Mouse (Mus musculus): ENCODE measurements at regions not wholly inside any gene's neighbourhood (a gene's known extent, or its start where the extent isn't known, plus 50 kb on each side); places are given as distances from the start of the nearest gene placed in this dataset.

GRCm38 (mm10) chr5:112179213-112180057, 72.9 kb downstream of the Cryba4 start:
- H3K4me1 ChIP-seq = peaks cover 8% of the 10 kb centered on the region
- peaks cover 2% of the 10 kb centered on the region; the same call in 1 of the 2 replicates for H3K27me3 ChIP-seq
- no peak for ATAC-seq (ENCODE audit: low FRiP score)
- 19% methylated on average over 25 of the region's 25 CpGs for WGBS
- no peaks in the 10 kb centered on the region for H3K9me3 ChIP-seq (replicated peaks)
- peak overlapping the region; percentile 48 for H3K4me2 ChIP-seq (replicated peaks)
- H3K4me3 ChIP-seq = peak overlapping the region; percentile 24
- H3K27ac ChIP-seq = peak overlapping the region; percentile 23; the same call in 1 of the 2 replicates
- peak overlapping the region; percentile 53; the same call in 1 of the 2 replicates for H3K9ac ChIP-seq
- no peaks in the 10 kb centered on the region for H3K36me3 ChIP-seq

DNA sequence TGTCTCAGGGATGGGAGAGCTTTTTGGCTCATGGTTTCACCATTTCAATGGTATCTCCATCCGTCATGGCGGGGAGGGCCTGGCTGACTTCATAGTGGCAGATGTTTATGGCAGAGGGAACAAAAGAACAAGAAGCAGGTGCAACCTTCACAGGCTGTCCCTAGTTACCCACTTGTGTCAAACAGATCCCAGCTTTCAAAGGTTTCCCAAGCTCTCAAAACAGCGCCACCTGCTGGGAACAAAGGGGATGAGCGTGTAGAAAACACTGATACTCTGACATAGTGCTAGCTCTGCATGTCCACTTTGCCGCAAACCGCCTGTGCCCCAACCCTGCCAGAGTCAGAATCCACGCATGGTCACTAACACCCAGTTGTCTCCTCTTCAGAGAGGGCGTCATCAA, 69.5 kb downstream of the Cryba4 start:
- Histone ChIP-seq H3K9me3 (replicated peaks) (no peaks in the 10 kb centered on the region), H3K4me3 (no peak overlapping the region), H3K27me3 (peaks cover 2% of the 10 kb centered on the region), H3K27ac (no peak overlapping the region), H3K9ac (no peak overlapping the region), H3K4me1 (peaks cover 4% of the 10 kb centered on the region), H3K4me2 (replicated peaks) (no peak overlapping the region), H3K36me3 (no peaks in the 10 kb centered on the region)
- 37% methylated on average over 8 of the region's 8 CpGs for WGBS
- no peak for ATAC-seq (ENCODE audit: low FRiP score)

DNA sequence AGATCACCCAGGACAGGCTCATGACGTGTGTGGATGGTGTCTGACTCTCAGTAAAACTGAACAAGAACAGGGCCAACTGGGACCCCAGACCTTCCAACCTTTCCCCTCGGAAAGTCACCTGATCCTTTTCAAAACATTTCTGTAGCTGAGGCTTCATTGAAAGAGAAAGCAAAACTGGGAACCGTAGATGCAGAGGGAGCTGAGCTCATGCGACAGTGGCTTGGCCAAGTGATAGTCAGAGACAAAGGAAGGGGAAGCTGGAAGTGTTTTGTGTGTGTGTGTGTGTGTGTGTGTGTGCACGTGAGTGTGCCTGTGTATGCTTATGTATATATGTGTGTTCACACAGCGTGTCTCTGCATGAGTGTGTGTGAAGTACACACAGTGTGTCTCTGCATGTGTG, 56.7 kb downstream of the Cryba4 start:
- Histone ChIP-seq H3K4me2 (replicated peaks) (no peak overlapping the region), H3K4me1 (no peaks in the 10 kb centered on the region), H3K27ac (no peak overlapping the region), H3K9me3 (replicated peaks) (no peaks in the 10 kb centered on the region), H3K36me3 (no peaks in the 10 kb centered on the region), H3K27me3 (no peaks in the 10 kb centered on the region), H3K4me3 (no peak overlapping the region), H3K9ac (no peak overlapping the region)
- WGBS = 66% methylated on average over 6 of the region's 6 CpGs
- no peak for ATAC-seq (ENCODE audit: low FRiP score)
